Mouse (Mus musculus): ENCODE data around the gene Tia1.

GRCm38 (mm10) chr6:86438272-86439118, 34.5 kb downstream of the Tia1 start, which contains the start of gene C87436:
- TF ChIP-seq EP300 (IDR thresholded peaks at IDR 0.05; ENCODE audit: low read depth) (peak; percentile 81; the same call in 1 of the 2 replicates), CTCF (IDR thresholded peaks at IDR 0.05; ENCODE audit: low read depth) (peak; percentile 34)
